Mouse (Mus musculus) myocyte (in vitro differentiated cells): ENCODE measurements around the gene Rgl1. TPM values are rescaled to one million over a fixed set of nuclear protein-coding genes. Genes with fewer than 3 reads are reported as not detected.
A peak's percentile ranks its signal among the peaks of the same experiment; 100 is the strongest.

Experiments
- H3K27me3 ChIP-seq: one replicate; pipeline ENCODE4 v1.6.1; 2011; ENCODE audit not compliant: control insufficient read depth, insufficient read depth, insufficient read length
- H3K36me3 ChIP-seq: one replicate; pipeline ENCODE4 v1.6.1; 2011; ENCODE audit not compliant: control insufficient read depth, insufficient read depth
- H3K4me2 ChIP-seq: one replicate; pipeline ENCODE4 v1.6.1; 2011; ENCODE audit warnings: low read depth, control low read depth
- H3K4me3 ChIP-seq: one replicate; pipeline ENCODE4 v1.5.1; 2011; ENCODE audit warnings: mild to moderate bottlenecking, control low read depth, moderate library complexity
- H3K79me2 ChIP-seq: one replicate; pipeline ENCODE4 v1.6.1; 2011; ENCODE audit not compliant: control insufficient read depth, insufficient read depth
- H3ac ChIP-seq: one replicate; pipeline ENCODE4 v1.6.1; 2011; ENCODE audit not compliant: control insufficient read depth, insufficient read length
- CEBPB ChIP-seq: IDR thresholded peaks from 2 replicates; pipeline ENCODE4 v1.6.1; 2011; ENCODE audit warnings: mild to moderate bottlenecking, moderate library complexity; ENCODE audit not compliant: poor library complexity, insufficient read depth, severe bottlenecking
- E2F4 ChIP-seq: IDR thresholded peaks from one replicate; pipeline ENCODE4 v1.6.1; 2011; ENCODE audit warnings: mild to moderate bottlenecking, control low read depth, moderate library complexity; ENCODE audit not compliant: insufficient read depth
- MAX ChIP-seq: IDR thresholded peaks from one replicate; pipeline ENCODE4 v1.6.1; 2011; ENCODE audit warnings: low read depth, mild to moderate bottlenecking, control low read depth
- MYOD1 ChIP-seq, 3 experiments: IDR thresholded peaks; one replicate each; pipeline ENCODE4 v1.6.1; 2011; ENCODE audit warnings: control low read depth in 2 of 3, low read depth in 2 of 3, mild to moderate bottlenecking in 2 of 3, moderate library complexity in 1 of 3; ENCODE audit not compliant: insufficient read length in 2 of 3, control insufficient read depth in 1 of 3
- MYOG ChIP-seq, 3 experiments: IDR thresholded peaks; one replicate each; pipeline ENCODE4 v1.6.1; 2011; ENCODE audit warnings: control low read depth in 2 of 3, low read depth in 2 of 3, mild to moderate bottlenecking in 2 of 3; ENCODE audit not compliant: insufficient read length in 2 of 3, control insufficient read depth in 1 of 3, insufficient read depth in 1 of 3
- POLR2A ChIP-seq: IDR thresholded peaks from one replicate; pipeline ENCODE4 v1.6.1; 2011; ENCODE audit warnings: low read depth, mild to moderate bottlenecking, control low read depth, moderate library complexity; ENCODE audit not compliant: insufficient read length
- POLR2AphosphoS2 ChIP-seq: IDR thresholded peaks from one replicate; pipeline ENCODE4 v1.6.1; 2011; ENCODE audit warnings: low read depth, control low read depth; ENCODE audit not compliant: insufficient read length
- REST ChIP-seq: IDR thresholded peaks from one replicate; pipeline ENCODE4 v1.6.1; 2011; ENCODE audit warnings: mild to moderate bottlenecking, control low read depth, moderate library complexity; ENCODE audit not compliant: insufficient read depth, insufficient read length
- SRF ChIP-seq: IDR thresholded peaks from one replicate; pipeline ENCODE4 v1.6.1; 2011; ENCODE audit warnings: low read depth; ENCODE audit not compliant: control insufficient read depth, insufficient read length
- TCF12 ChIP-seq: IDR thresholded peaks from one replicate; pipeline ENCODE4 v1.6.1; 2011; ENCODE audit warnings: mild to moderate bottlenecking, control low read depth; ENCODE audit not compliant: poor library complexity, insufficient read depth, severe bottlenecking
- TCF3 ChIP-seq: IDR thresholded peaks from one replicate; pipeline ENCODE4 v1.6.1; 2011; ENCODE audit warnings: low read depth, control low read depth; ENCODE audit not compliant: insufficient read length
- USF1 ChIP-seq: IDR thresholded peaks from one replicate; pipeline ENCODE4 v1.6.1; 2011; ENCODE audit warnings: low read depth, mild to moderate bottlenecking, control low read depth, moderate library complexity
- polyA plus RNA-seq: library from polyadenylated mRNA; unstranded; fragments of >200 nt; fragmentation: generic; extraction: Trizol; gene quantifications from one replicate; pipeline ENCODE4 v1.2.1, GENCODE M21; 2012; ENCODE audit warnings: missing spikeins

Rgl1 gene
- polyA plus RNA-seq, 1 experiment: 4.3 TPM

DNA sequence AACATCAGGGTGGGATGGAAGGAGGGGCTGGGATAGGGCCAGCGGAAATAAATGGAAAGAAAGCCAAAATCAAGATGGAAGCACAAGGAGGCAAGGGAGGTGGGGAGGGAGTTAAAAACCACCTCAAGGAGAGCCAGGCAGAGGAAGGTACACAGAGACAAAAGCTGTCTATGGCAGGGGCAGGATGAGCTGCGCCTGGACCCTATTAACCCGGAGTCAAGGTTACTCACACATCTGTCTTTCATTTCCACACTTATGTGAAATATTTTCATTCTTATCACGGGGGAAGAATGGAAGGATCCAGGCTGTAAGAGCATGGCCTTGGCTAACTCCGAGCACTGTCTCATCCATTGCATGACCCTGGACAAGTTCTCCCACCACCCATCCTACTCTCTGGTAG is 202.9 kb downstream of the Rgl1 start:
- H3K27me3 ChIP-seq: no peaks in the 10 kb centered on the region
- H3ac ChIP-seq: no peak overlapping the region
- H3K4me2 ChIP-seq: no peak overlapping the region
- H3K36me3 ChIP-seq: no peaks in the 10 kb centered on the region
- TF ChIP-seq REST (no peak), USF1 (no peak), TCF12 (no peak), CEBPB (no peak), POLR2A (no peak)
- no peak overlapping the region for H3K4me3 ChIP-seq
- H3K79me2 ChIP-seq: no peaks in the 10 kb centered on the region

DNA sequence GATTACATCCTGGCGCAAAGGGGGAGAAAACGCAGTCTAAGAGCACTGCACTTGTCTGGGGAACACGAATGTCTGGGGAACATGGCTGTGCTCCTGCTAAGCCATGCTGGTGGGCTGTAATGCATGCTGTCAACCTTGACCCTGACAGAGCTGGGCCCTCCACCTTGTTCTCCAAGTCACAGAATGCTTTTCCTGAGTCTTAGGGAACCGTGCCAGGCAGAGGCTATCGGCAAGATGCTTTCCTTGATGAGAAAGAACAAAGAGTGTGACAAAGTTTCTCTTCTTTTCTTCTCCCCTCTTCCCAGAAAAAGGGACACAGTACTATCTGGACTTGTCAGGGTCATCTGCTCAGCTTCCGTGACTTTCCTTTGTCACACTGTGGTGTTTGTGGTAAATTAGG is 203.3 kb downstream of the Rgl1 start:
- Histone ChIP-seq H3K27me3 (no peaks in the 10 kb centered on the region), H3K79me2 (no peaks in the 10 kb centered on the region), H3K4me2 (no peak overlapping the region), H3K36me3 (no peaks in the 10 kb centered on the region), H3K4me3 (no peak overlapping the region), H3ac (no peak overlapping the region)
- TF ChIP-seq MYOD1 (IDR thresholded peaks at IDR 0.05; ENCODE audit: control insufficient read depth in 1 of 3, insufficient read length in 2 of 3, low read depth in 2 of 3) (no peak), REST (no peak), CEBPB (no peak), USF1 (no peak), MAX (no peak), TCF3 (no peak), MYOG (IDR thresholded peaks at IDR 0.05; ENCODE audit: control insufficient read depth in 1 of 3, insufficient read depth in 1 of 3, insufficient read length in 2 of 3, low read depth in 2 of 3) (no peak), POLR2A (no peak), SRF (no peak), POLR2AphosphoS2 (no peak), E2F4 (no peak)

DNA sequence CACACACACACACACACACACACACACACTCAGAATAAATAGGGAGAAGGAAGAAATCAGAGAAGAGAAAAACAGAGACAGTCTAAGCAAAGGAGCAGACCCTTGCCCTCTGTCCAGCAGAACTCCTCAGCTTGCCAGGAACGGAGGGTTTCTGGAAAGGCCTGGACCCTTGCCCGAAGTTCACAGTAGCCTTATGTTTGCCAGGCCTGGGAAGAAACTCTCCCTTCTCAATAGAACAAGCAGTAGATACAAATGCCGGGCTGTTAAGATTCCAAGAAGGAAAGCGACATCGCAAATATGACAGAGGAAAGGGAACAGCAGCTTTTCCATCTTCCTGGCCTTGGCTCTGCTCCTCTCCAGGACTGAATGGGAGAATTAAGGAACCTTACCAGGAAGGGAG is 205.7 kb downstream of the Rgl1 start:
- Histone ChIP-seq H3ac (no peak overlapping the region), H3K36me3 (no peaks in the 10 kb centered on the region), H3K79me2 (no peaks in the 10 kb centered on the region), H3K4me3 (no peak overlapping the region), H3K27me3 (no peaks in the 10 kb centered on the region), H3K4me2 (no peak overlapping the region)
- no peak for TF ChIP-seq REST
- no peak for TF ChIP-seq MAX
- TF ChIP-seq CEBPB: no peak
- TF ChIP-seq TCF3: no peak
- no peak for TF ChIP-seq SRF
- no peak for TF ChIP-seq TCF12
- TF ChIP-seq USF1: no peak
- TF ChIP-seq MYOG (IDR thresholded peaks at IDR 0.05; ENCODE audit: control insufficient read depth in 1 of 3, insufficient read depth in 1 of 3, insufficient read length in 2 of 3, low read depth in 2 of 3): no peak
- TF ChIP-seq POLR2AphosphoS2: no peak
- no peak for TF ChIP-seq POLR2A
- no peak for TF ChIP-seq E2F4
- TF ChIP-seq MYOD1 (IDR thresholded peaks at IDR 0.05; ENCODE audit: control insufficient read depth in 1 of 3, insufficient read length in 2 of 3, low read depth in 2 of 3): no peak

DNA sequence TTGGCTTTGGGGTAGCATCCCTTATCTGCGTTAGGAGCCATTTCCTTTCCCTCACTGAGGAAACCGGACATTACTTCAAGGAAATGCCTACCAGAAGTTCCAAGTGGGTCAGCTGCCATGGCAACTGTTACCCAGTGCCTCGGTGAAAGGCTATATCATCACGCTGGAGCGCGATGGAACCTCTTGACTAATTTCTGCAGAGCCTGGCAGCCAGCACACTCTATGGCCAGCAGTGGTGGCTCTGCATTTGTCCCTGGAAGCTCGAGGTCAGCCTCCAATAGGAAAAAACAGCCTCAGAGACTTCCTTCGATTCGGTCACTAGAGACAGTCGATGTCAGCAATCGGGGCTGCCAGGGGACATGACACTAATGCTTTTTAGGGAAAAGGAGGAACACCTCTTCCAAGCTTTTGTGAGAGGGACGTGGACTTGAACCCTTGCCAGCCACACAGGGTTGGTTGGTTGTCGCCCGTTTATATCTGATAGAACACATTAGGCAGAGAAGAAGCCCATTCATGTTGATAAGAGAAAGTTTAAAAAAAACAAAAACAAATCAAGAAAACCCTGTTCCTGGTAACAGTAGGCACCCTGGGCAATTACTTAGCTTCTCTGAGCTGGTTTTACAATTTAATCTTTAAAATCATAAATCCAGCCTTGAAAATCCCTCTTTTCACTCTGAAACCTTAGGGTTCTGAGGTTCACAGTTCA is 209.4 kb downstream of the Rgl1 start:
- Histone ChIP-seq H3K4me3 (no peak overlapping the region), H3K79me2 (no peaks in the 10 kb centered on the region), H3ac (no peak overlapping the region), H3K36me3 (no peaks in the 10 kb centered on the region), H3K4me2 (peak overlapping the region; percentile 70), H3K27me3 (no peaks in the 10 kb centered on the region)
- TF ChIP-seq REST: no peak

- H3K27me3 ChIP-seq: no peaks in the 10 kb centered on the region
- TF ChIP-seq MYOD1 (IDR thresholded peaks at IDR 0.05; ENCODE audit: control insufficient read depth in 1 of 3, insufficient read length in 2 of 3, low read depth in 2 of 3) (peak in 2 of 3 experiments; percentile 64 to 80), SRF (peak; percentile 19), MYOG (IDR thresholded peaks at IDR 0.05; ENCODE audit: control insufficient read depth in 1 of 3, insufficient read depth in 1 of 3, insufficient read length in 2 of 3, low read depth in 2 of 3) (peak in 2 of 3 experiments; percentile 51 to 83), USF1 (no peak), CEBPB (peak; percentile 85)
- H3K79me2 ChIP-seq: no peaks in the 10 kb centered on the region
- no peak overlapping the region for H3K4me3 ChIP-seq
- H3K4me2 ChIP-seq: peak overlapping the region; percentile 70
- no peak overlapping the region for H3ac ChIP-seq
- H3K36me3 ChIP-seq: no peaks in the 10 kb centered on the region
These were observed 210.1 kb downstream of the Rgl1 start for GRCm38 (mm10) chr1:152555944-152556573.
